7 mouse cellular contexts compared by ENCODE assay signal in genomic region chr19:34878603-34879541, GRCm38 (mm10). TPM values are rescaled to one million over a fixed set of nuclear protein-coding genes. Genes with fewer than 3 reads are reported as not detected.
DNase-seq lines count a peak whose midpoint lies in the region; ATAC-seq and TF ChIP-seq lines count a peak whose summit lies in the region.

TSS of gene Pank1 (minus strand) at chr19:34879455.

- TF ChIP-seq POLR2A in spleen, adult 2 months (IDR thresholded peaks at IDR 0.05; ENCODE audit: low read depth, low read length): no peak

- peak; percentile 70 for DNase-seq in adrenal gland, adult 8-10 months
- peak; percentile 80 for DNase-seq in embryo, embryonic 11 days
- peak; percentile 98 for DNase-seq in heart, adult 11 months
- peak; percentile 85 for DNase-seq in kidney, adult 18-20 months
- peak; percentile 83 for DNase-seq in limb, embryonic 11.5 days (ENCODE audit: low spot score)
- peak in 1 of 2 experiments; percentile 62 for DNase-seq in spleen, adult 2 months (ENCODE audit: low read depth in 1 of 2, low spot score in 2 of 2)

- H3K27me3 ChIP-seq in limb, embryonic 11.5 days (ENCODE audit: control insufficient read depth, insufficient read depth, low read length): no peaks in the 10 kb centered on the region
- no peaks in the 10 kb centered on the region for H3K27me3 ChIP-seq in midbrain, embryonic 13.5 days
- H3K27me3 ChIP-seq in spleen, adult 2 months (ENCODE audit: control insufficient read depth, insufficient read depth, low read length): no peaks in the 10 kb centered on the region

- WGBS in limb, embryonic 11.5 days: under 1% methylated on average over 79 of the region's 96 CpGs
- under 1% methylated on average over 94 of the region's 96 CpGs for WGBS in midbrain, embryonic 13.5 days
- under 1% methylated on average over 95 of the region's 96 CpGs for WGBS in spleen, adult 2 months

- H3K9ac ChIP-seq in limb, embryonic 11.5 days (ENCODE audit: low read length): peak within 1 kb of the TSS; percentile 96
- peak within 1 kb of the TSS; percentile 96 for H3K9ac ChIP-seq in midbrain, embryonic 13.5 days (replicated peaks)

- ATAC-seq in limb, embryonic 11.5 days (ENCODE audit: insufficient number of reproducible peaks, low FRiP score, low TSS enrichment, low read depth): peak; percentile 66
- peak; percentile 82 for ATAC-seq in midbrain, embryonic 13.5 days

- peak within 1 kb of the TSS; percentile 71 for H3K4me2 ChIP-seq in limb, embryonic 11.5 days (ENCODE audit: low read depth, severe bottlenecking)
- peak within 1 kb of the TSS; percentile 61 for H3K4me2 ChIP-seq in midbrain, embryonic 13.5 days (replicated peaks)

- 0 out of 2 replicates have a peak, but pooled peaks cover 4% of the 10 kb centered on the region for H3K4me1 ChIP-seq in limb, embryonic 11.5 days (ENCODE audit: control insufficient read depth, insufficient read depth, low read length)
- peaks cover 21% of the 10 kb centered on the region for H3K4me1 ChIP-seq in midbrain, embryonic 13.5 days (replicated peaks)
- peaks cover 5% of the 10 kb centered on the region for H3K4me1 ChIP-seq in spleen, adult 2 months (ENCODE audit: control insufficient read depth, insufficient read depth, insufficient read length)

- no peaks in the 10 kb centered on the region for H3K36me3 ChIP-seq in limb, embryonic 11.5 days (ENCODE audit: control insufficient read depth, insufficient read depth, low read length)
- H3K36me3 ChIP-seq in midbrain, embryonic 13.5 days: no peaks in the 10 kb centered on the region
- H3K36me3 ChIP-seq in spleen, adult 2 months (ENCODE audit: control insufficient read depth, insufficient read depth, low read length): no peaks in the 10 kb centered on the region

- no peaks in the 10 kb centered on the region for H3K9me3 ChIP-seq in limb, embryonic 11.5 days (ENCODE audit: control insufficient read depth, low read length)
- no peaks in the 10 kb centered on the region for H3K9me3 ChIP-seq in midbrain, embryonic 13.5 days

- no peak for TF ChIP-seq CTCF in spleen, adult 2 months (IDR thresholded peaks at IDR 0.05; ENCODE audit: extremely low read depth, insufficient read depth, insufficient read length, insufficient replicate concordance)

- peak within 1 kb of the TSS; percentile 95 for H3K27ac ChIP-seq in limb, embryonic 11.5 days (replicated peaks; ENCODE audit: low read depth, low read length)
- peak within 1 kb of the TSS; percentile 98 for H3K27ac ChIP-seq in midbrain, embryonic 13.5 days
- peak within 1 kb of the TSS; percentile 72 for H3K27ac ChIP-seq in spleen, adult 2 months (ENCODE audit: insufficient read depth, low read length)

- peak within 1 kb of the TSS; percentile 80 for H3K4me3 ChIP-seq in limb, embryonic 11.5 days (ENCODE audit: low read depth, low read length)
- H3K4me3 ChIP-seq in midbrain, embryonic 13.5 days (replicated peaks): peak within 1 kb of the TSS; percentile 87
- H3K4me3 ChIP-seq in spleen, adult 2 months (ENCODE audit: extremely low read depth, insufficient read depth, insufficient read length): peak within 1 kb of the TSS; percentile 82

RNA-seq across cellular contexts. Expression of gene Pank1, which starts in this region (rescaled TPM):
- 10 to 100 TPM; 39.0 to 70.9 (median 46.7) TPM for total RNA-seq in adrenal gland, adult 8-10 months (2022)
- 10.4 and 10.8 TPM in 2 replicates for polyA plus RNA-seq in limb, embryonic 11.5 days (2014; fragmentation: Nextera tagmentation; extraction: Ambion mirVana)
- polyA plus RNA-seq in midbrain, embryonic 13.5 days (2015; fragmentation: Nextera tagmentation; extraction: Ambion mirVana): 6.4 and 6.5 TPM in 2 replicates
- polyA plus RNA-seq in spleen, adult 2 months (2012; rRNA removed): 0.47 and 0.75 TPM in 2 replicates
